Mouse (Mus musculus) stomach, postnatal 0 days (tissue): ENCODE measurements at regions not wholly inside any gene's neighbourhood (a gene's known extent, or its start where the extent isn't known, plus 50 kb on each side); places are given as distances from the start of the nearest gene placed in this dataset.

Experiments used
- CTCF ChIP-seq: IDR thresholded peaks from 2 replicates; pipeline ENCODE4 v1.5.1; 2016; ENCODE audit warnings: antibody characterized with exemption, low read depth, mild to moderate bottlenecking, moderate library complexity
- EP300 ChIP-seq: optimal IDR thresholded peaks from 2 replicates; pipeline ENCODE3; 2016; ENCODE audit warnings: antibody characterized with exemption

DNA sequence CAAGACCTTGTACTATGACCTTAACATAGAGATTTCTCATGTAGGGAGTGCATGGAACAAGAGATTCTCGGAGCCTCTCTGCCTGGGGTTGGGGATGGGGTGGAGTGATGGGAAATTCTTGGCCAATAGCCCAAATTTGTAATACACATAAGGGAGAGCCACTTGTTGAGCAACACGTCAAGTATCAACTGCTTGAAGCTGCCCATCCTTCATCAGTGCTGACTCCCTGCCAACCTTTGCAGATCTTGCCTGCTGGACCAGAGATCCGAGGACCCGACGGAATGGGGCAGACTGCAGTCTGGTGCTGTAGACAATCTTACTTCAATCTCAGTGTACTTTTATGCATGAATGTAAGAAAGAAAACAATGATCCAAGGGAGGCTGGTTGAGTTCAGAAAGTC, 56.9 kb upstream of the Prpf4b start:
- TF ChIP-seq CTCF = no peak
- TF ChIP-seq EP300 = no peak
